Mouse (Mus musculus) heart, embryonic 11.5 days (tissue): ENCODE measurements around the gene Tmem177. TPM values are rescaled to one million over a fixed set of nuclear protein-coding genes. Genes with fewer than 3 reads are reported as not detected.

Experiments
- ATAC-seq: fragments of 200-750 bp; cut with Nextera tagmentation; replicated peaks from 2 replicates; pipeline ENCODE4 v1.8.0; 2017; ENCODE audit warnings: moderate library complexity; ENCODE audit not compliant: insufficient number of reproducible peaks, low FRiP score, low TSS enrichment
- H3K27ac ChIP-seq: fragments of 300-500 bp; sonication (generic); 2 replicates; pipeline ENCODE4 v1.5.1; 2014; ENCODE audit warnings: mild to moderate bottlenecking, low read depth, low read length
- H3K27me3 ChIP-seq: fragments of 300-500 bp; sonication (generic); 2 replicates; pipeline ENCODE4 v1.6.1; 2014; ENCODE audit warnings: mild to moderate bottlenecking, low read length, mixed read lengths; ENCODE audit not compliant: control insufficient read depth, insufficient read depth
- H3K36me3 ChIP-seq: fragments of 300-500 bp; sonication (generic); 2 replicates; pipeline ENCODE4 v1.6.1; 2014; ENCODE audit warnings: mild to moderate bottlenecking, low read length, moderate library complexity, mixed read lengths; ENCODE audit not compliant: control insufficient read depth, insufficient read depth
- H3K4me1 ChIP-seq: fragments of 300-500 bp; sonication (generic); 2 replicates; pipeline ENCODE4 v1.6.1; 2014; ENCODE audit warnings: low read length; ENCODE audit not compliant: control insufficient read depth, insufficient read depth
- H3K4me2 ChIP-seq: fragments of 300-500 bp; sonication (generic); 2 replicates; pipeline ENCODE4 v1.6.1; 2014; ENCODE audit warnings: mild to moderate bottlenecking, moderate library complexity
- H3K4me3 ChIP-seq: fragments of 300-500 bp; sonication (generic); 2 replicates; pipeline ENCODE4 v1.5.1; 2014; ENCODE audit warnings: low read depth, low read length
- H3K9ac ChIP-seq: fragments of 300-500 bp; sonication (generic); 2 replicates; pipeline ENCODE4 v1.6.1; 2014; ENCODE audit warnings: mild to moderate bottlenecking, low read depth, low read length, moderate library complexity
- H3K9me3 ChIP-seq: fragments of 300-500 bp; sonication (generic); replicated peaks from 2 replicates; pipeline ENCODE4 v1.6.1; 2016; ENCODE audit warnings: low read length; ENCODE audit not compliant: control insufficient read depth
- WGBS: fragments of 180-500 bp; shearing (Covaris S2); extraction: QIAGEN DNeasy Blood & Tissue Kit; methylation state at CpG from one replicate; pipeline ENCODE4 v1.1.7; 2014; ENCODE audit not compliant: insufficient replicate concordance; 5-methylcytosine and 5-hydroxymethylcytosine counted together
- polyA plus RNA-seq: library from polyadenylated mRNA; unstranded; fragments of >200 nt; fragmentation: Nextera tagmentation; extraction: Ambion mirVana; gene quantifications from 2 replicates; pipeline ENCODE4 v1.2.1, GENCODE M21; 2014

The Tmem177 gene
- polyA plus RNA-seq, 1 experiment from 2014 or later = 6.4 TPM

GRCm38 (mm10) chr1:119877469-119877868, 35.5 kb downstream of the Tmem177 start:
- H3K27ac ChIP-seq = no peak overlapping the region
- no peak overlapping the region for H3K9ac ChIP-seq
- 82% methylated on average over 4 of the region's 4 CpGs for WGBS
- no peaks in the 10 kb centered on the region for H3K27me3 ChIP-seq
- no peak for ATAC-seq
- no peaks in the 10 kb centered on the region for H3K4me1 ChIP-seq
- no peaks in the 10 kb centered on the region for H3K9me3 ChIP-seq
- no peak overlapping the region for H3K4me3 ChIP-seq
- no peaks in the 10 kb centered on the region for H3K36me3 ChIP-seq
- H3K4me2 ChIP-seq = no peak overlapping the region

GRCm38 (mm10) chr1:119868395-119869161, 44.4 kb downstream of the Tmem177 start:
- no peaks in the 10 kb centered on the region for H3K9me3 ChIP-seq
- no peak overlapping the region for H3K27ac ChIP-seq
- H3K4me1 ChIP-seq = no peaks in the 10 kb centered on the region
- no peak overlapping the region for H3K4me3 ChIP-seq
- 71% methylated on average over 13 of the region's 13 CpGs for WGBS
- H3K27me3 ChIP-seq = no peaks in the 10 kb centered on the region
- no peak overlapping the region for H3K4me2 ChIP-seq
- no peaks in the 10 kb centered on the region for H3K36me3 ChIP-seq
- H3K9ac ChIP-seq = no peak overlapping the region
- ATAC-seq = no peak

- Histone ChIP-seq H3K9ac (no peak overlapping the region), H3K27me3 (no peaks in the 10 kb centered on the region), H3K4me1 (no peaks in the 10 kb centered on the region), H3K4me2 (no peak overlapping the region), H3K36me3 (no peaks in the 10 kb centered on the region), H3K27ac (no peak overlapping the region), H3K9me3 (no peaks in the 10 kb centered on the region), H3K4me3 (no peak overlapping the region)
- ATAC-seq = no peak
- WGBS = 57% methylated on average over 2 of the region's 2 CpGs
These were observed 45.7 kb downstream of the Tmem177 start for GRCm38 (mm10) chr1:119867300-119867699.

GRCm38 (mm10) chr1:119865311-119865710, 47.7 kb downstream of the Tmem177 start:
- Histone ChIP-seq H3K4me1 (no peaks in the 10 kb centered on the region), H3K36me3 (no peaks in the 10 kb centered on the region), H3K9ac (no peak overlapping the region), H3K4me3 (no peak overlapping the region), H3K27ac (no peak overlapping the region), H3K27me3 (no peaks in the 10 kb centered on the region), H3K9me3 (no peaks in the 10 kb centered on the region), H3K4me2 (no peak overlapping the region)
- ATAC-seq = no peak
- WGBS = 80% methylated on average over 6 of the region's 6 CpGs

GRCm38 (mm10) chr1:119863507-119864296, 49.3 kb downstream of the Tmem177 start:
- Histone ChIP-seq H3K4me3 (no peak overlapping the region), H3K36me3 (no peaks in the 10 kb centered on the region), H3K9me3 (no peaks in the 10 kb centered on the region), H3K9ac (no peak overlapping the region), H3K4me2 (no peak overlapping the region), H3K4me1 (no peaks in the 10 kb centered on the region), H3K27ac (no peak overlapping the region), H3K27me3 (no peaks in the 10 kb centered on the region)
- WGBS = 66% methylated on average over 7 of the region's 7 CpGs
- ATAC-seq = no peak

GRCm38 (mm10) chr1:119859566-119859965, 53.4 kb downstream of the Tmem177 start:
- no peak for ATAC-seq
- Histone ChIP-seq H3K27ac (no peak overlapping the region), H3K4me1 (no peaks in the 10 kb centered on the region), H3K4me2 (no peak overlapping the region), H3K9me3 (no peaks in the 10 kb centered on the region; the same call in 1 of the 2 replicates), H3K4me3 (no peak overlapping the region), H3K9ac (no peak overlapping the region), H3K36me3 (no peaks in the 10 kb centered on the region), H3K27me3 (no peaks in the 10 kb centered on the region)
- 83% methylated on average over 5 of the region's 5 CpGs for WGBS

Other genes starting within 250 kb of the Tmem177 start
- 4.8 and 5.9 TPM in 2 replicates for gene Ptpn4, start 75.6 kb downstream of the Tmem177 start, polyA plus RNA-seq
- 0.17 TPM in 1 of 2 replicates, not detected in the other for gene Cfap221, start 84.0 kb upstream of the Tmem177 start, polyA plus RNA-seq
- gene Sctr, start 93.7 kb upstream of the Tmem177 start, polyA plus RNA-seq = 0.15 TPM in 1 of 2 replicates, not detected in the other
- 19.1 and 19.6 TPM in 2 replicates for gene Tmem37, start 160.9 kb upstream of the Tmem177 start, polyA plus RNA-seq
- 639 and 662 TPM in 2 replicates for gene Dbi, start 207.9 kb upstream of the Tmem177 start, polyA plus RNA-seq
- gene 3110009E18Rik, start 208.0 kb upstream of the Tmem177 start, polyA plus RNA-seq = 11.8 and 13.1 TPM in 2 replicates